In genomic region chr4:110132061-110132460, GRCm38 (mm10) we compare ENCODE assay signal across 13 mouse cellular contexts.
A peak's percentile ranks its signal among the peaks of the same experiment; 100 is the strongest.
DNase-seq lines count a peak whose midpoint lies in the region; ATAC-seq and TF ChIP-seq lines count a peak whose summit lies in the region.
"Had no signal": no experiment of that assay in that cellular context is flagged by ENCODE, and none has a peak within 500 bp of the region (broad histone marks: within the 10 kb centered on the region; RNA-seq: fewer than 3 reads in every experiment).

No protein-coding gene starts in this region.

- H3K79me2 ChIP-seq in CH12.LX (replicated peaks; ENCODE audit: control insufficient read depth, extremely low read depth, insufficient read depth, poor library complexity, severe bottlenecking) = no peaks in the 10 kb centered on the region

- in situ Hi-C loops in CH12.LX (cut with MboI; ENCODE audit: low pct_ligation_motif_present, low pct_unique_long_range_greater_than_20kb, low sequenced_read_pairs) = no loop called here

- dilution Hi-C loops in CH12.LX (cut with MboI; ENCODE audit: extremely low pct_ligation_motif_present, extremely low pct_unique_long_range_greater_than_20kb, low sequenced_read_pairs) = no loop called here

- no peaks in the 10 kb centered on the region for H3K27me3 ChIP-seq in kidney, postnatal 0 days (ENCODE audit: insufficient read depth, low read length)
- peaks cover 76% of the 10 kb centered on the region for H3K27me3 ChIP-seq in CH12.LX (replicated peaks)
- H3K27me3 ChIP-seq in limb, embryonic 10.5 days (ENCODE audit: low read depth, poor library complexity, severe bottlenecking) = 0 out of 2 replicates have a peak, but pooled peaks cover 4% of the 10 kb centered on the region
- H3K27me3 ChIP-seq: heart, embryonic 13.5 days; hindbrain, embryonic 13.5 days had no signal

- peak; percentile 63 for DNase-seq in kidney, postnatal 0 days (ENCODE audit: low spot score)
- DNase-seq in kidney, postnatal 25 days = no peak
- DNase-seq in CH12.LX (ENCODE audit: extremely low read depth) (peak; percentile 3), R1 (ENCODE audit: low read depth, low spot score) (peak; percentile 25)
- DNase-seq in limb, embryonic 10.5 days (ENCODE audit: low spot score) = peak; percentile 59
- DNase-seq in urinary bladder, postnatal 4 days (ENCODE audit: low spot score in 2 of 2) = no peak
- no peak for DNase-seq in cerebellum, adult 18-20 months
- DNase-seq: kidney, adult 18-20 months had no signal

- H3K27ac ChIP-seq in kidney, postnatal 0 days = no peak overlapping the region
- H3K27ac ChIP-seq in CH12.LX (ENCODE audit: insufficient read depth, low read depth) = no peak overlapping the region
- no peak overlapping the region for H3K27ac ChIP-seq in limb, embryonic 10.5 days
- H3K27ac ChIP-seq: heart, embryonic 13.5 days; hindbrain, embryonic 13.5 days; layer of hippocampus, adult 2 months had no signal

- 0 out of 2 replicates have a peak, but pooled peaks cover 7% of the 10 kb centered on the region for H3K4me1 ChIP-seq in kidney, postnatal 0 days (replicated peaks; ENCODE audit: insufficient read depth, low read length)
- H3K4me1 ChIP-seq in CH12.LX (ENCODE audit: control insufficient read depth in 1 of 2, insufficient read depth in 2 of 2) = no peaks in the 10 kb centered on the region
- peaks cover 48% of the 10 kb centered on the region for H3K4me1 ChIP-seq in limb, embryonic 10.5 days

- WGBS in kidney, postnatal 0 days = 33% methylated on average over 4 of the region's 4 CpGs
- 48% methylated on average over 4 of the region's 4 CpGs for WGBS in limb, embryonic 10.5 days

- TF ChIP-seq RAD21 in CH12.LX (IDR thresholded peaks at IDR 0.05; ENCODE audit: low read depth, low read length) = no peak

- H3K4me3 ChIP-seq in kidney, postnatal 0 days (replicated peaks; ENCODE audit: low read depth, low read length) = no peak overlapping the region
- H3K4me3 ChIP-seq in CH12.LX (replicated peaks in 1 of 3; ENCODE audit: low read depth in 2 of 3, low read length in 2 of 3, poor library complexity in 1 of 3) = no peak overlapping the region
- no peak overlapping the region for H3K4me3 ChIP-seq in limb, embryonic 10.5 days
- H3K4me3 ChIP-seq: heart, embryonic 13.5 days; hindbrain, embryonic 13.5 days; layer of hippocampus, adult 2 months had no signal

- no peak for TF ChIP-seq EP300 in CH12.LX (IDR thresholded peaks at IDR 0.05; ENCODE audit: low read length)

- no peak for ATAC-seq in kidney, postnatal 0 days (replicated peaks; ENCODE audit: low FRiP score, low read depth)
- ATAC-seq: CD4-positive, CD25-positive, alpha-beta regulatory T cell, adult 4 months had no signal

- no peaks in the 10 kb centered on the region for H3K36me3 ChIP-seq in kidney, postnatal 0 days (ENCODE audit: insufficient read depth, low read length)
- no peaks in the 10 kb centered on the region for H3K36me3 ChIP-seq in CH12.LX (replicated peaks in 1 of 2; ENCODE audit: control insufficient read depth in 1 of 2, insufficient read depth in 1 of 2, low read length in 1 of 2)
- no peaks in the 10 kb centered on the region for H3K36me3 ChIP-seq in limb, embryonic 10.5 days
- H3K36me3 ChIP-seq: heart, embryonic 13.5 days; hindbrain, embryonic 13.5 days had no signal

- TF ChIP-seq POLR2A in CH12.LX (IDR thresholded peaks at IDR 0.05; ENCODE audit: low read depth, low read length) = no peak

- H3K9ac ChIP-seq in kidney, postnatal 0 days (ENCODE audit: low read depth, low read length) = no peak overlapping the region
- no peak overlapping the region for H3K9ac ChIP-seq in CH12.LX (ENCODE audit: insufficient read depth, low read depth)
- H3K9ac ChIP-seq: heart, embryonic 13.5 days; hindbrain, embryonic 13.5 days had no signal

- no peak overlapping the region for H3K4me2 ChIP-seq in kidney, postnatal 0 days (ENCODE audit: low read length)
- no peak overlapping the region for H3K4me2 ChIP-seq in CH12.LX (ENCODE audit: insufficient read depth, low read depth, poor library complexity, severe bottlenecking)
- H3K4me2 ChIP-seq: heart, embryonic 13.5 days; hindbrain, embryonic 13.5 days; midbrain, embryonic 11.5 days had no signal

- H3K9me3 ChIP-seq in kidney, postnatal 0 days (replicated peaks; ENCODE audit: low read length) = no peaks in the 10 kb centered on the region
- no peaks in the 10 kb centered on the region for H3K9me3 ChIP-seq in CH12.LX (replicated peaks; ENCODE audit: low read length)
- H3K9me3 ChIP-seq in limb, embryonic 10.5 days (replicated peaks) = no peaks in the 10 kb centered on the region
- H3K9me3 ChIP-seq: heart, embryonic 13.5 days; hindbrain, embryonic 13.5 days had no signal

- no peak for TF ChIP-seq CTCF in kidney, postnatal 0 days (IDR thresholded peaks at IDR 0.05; ENCODE audit: low read depth)
- TF ChIP-seq CTCF in CH12.LX (conservative IDR thresholded peaks at IDR 0.05 in 1 of 2, IDR thresholded peaks at IDR 0.05 in 1 of 2; ENCODE audit: low read depth in 2 of 2, low read length in 2 of 2) = no peak

TF ChIP-seq in CH12.LX, 34 proteins besides CTCF, POLR2A, EP300 and RAD21:
- TF ChIP-seq ELF1 (IDR thresholded peaks at IDR 0.05; ENCODE audit: low read depth, low read length) = no peak

Comparison
In these comparisons a context has a peak if more than half of its experiments do, and no peak if none do; other contexts are left out.
1. DNase-seq: peak in kidney, postnatal 0 days (single experiment), CH12.LX (single experiment), R1 (single experiment) and limb, embryonic 10.5 days (single experiment); none in kidney, postnatal 25 days (0 of 2), urinary bladder, postnatal 4 days (0 of 2) and cerebellum, adult 18-20 months (0 of 2).